Mouse (Mus musculus): ENCODE data around the gene Icmt. TPM values are rescaled to one million over a fixed set of nuclear protein-coding genes. Genes with fewer than 3 reads are reported as not detected.

The Icmt gene
- polyA plus RNA-seq, 1 experiment from 2014 or later: 15.3 TPM

DNA sequence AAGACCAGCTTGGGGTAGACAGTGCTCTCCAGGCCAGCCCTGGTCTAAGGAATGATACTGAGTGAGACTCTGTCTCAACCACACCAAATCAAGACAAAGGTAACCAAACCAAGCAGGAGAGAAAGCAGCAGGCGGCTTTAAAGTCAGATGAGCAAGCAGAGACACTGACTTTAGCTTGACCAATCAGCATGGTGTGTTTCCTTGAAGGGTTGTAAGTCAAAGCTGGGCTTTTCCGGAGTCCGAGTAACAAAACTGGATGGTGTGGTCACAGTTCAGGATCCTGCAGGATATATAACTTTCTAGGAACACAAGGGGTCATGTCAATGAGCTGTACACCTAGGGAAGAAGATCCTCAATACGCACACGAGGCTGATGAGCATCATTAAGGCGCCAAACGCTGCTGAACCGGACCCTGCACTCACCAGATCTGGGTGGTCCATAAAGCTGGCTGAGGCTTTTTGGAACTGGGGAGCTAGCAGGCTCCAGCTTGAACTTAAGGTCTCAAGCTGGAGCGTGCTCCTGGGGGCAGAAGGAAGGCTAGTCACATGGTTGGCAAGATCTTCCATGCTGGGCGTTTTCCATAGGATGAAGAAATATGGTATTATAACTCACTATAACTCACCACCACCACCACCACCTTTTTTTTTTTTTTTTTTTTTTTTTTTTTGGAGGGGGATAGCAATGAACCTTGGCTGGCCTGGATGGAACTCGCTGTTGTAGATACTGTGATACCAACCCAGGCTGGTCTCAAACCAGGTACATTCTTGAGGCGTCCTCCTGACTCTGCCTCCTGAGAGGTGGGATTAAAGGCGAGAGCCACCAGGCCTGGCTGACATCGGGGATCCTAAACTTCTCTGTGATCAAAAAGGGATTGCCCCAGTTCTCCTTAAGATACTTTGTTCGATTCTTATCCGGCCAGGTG is 27.9 kb downstream of the Icmt start:
- Histone ChIP-seq H3K4me3 (peak overlapping the region; percentile 78), H3K27me3 (no peaks in the 10 kb centered on the region), H3K4me1 (replicated peaks) (peaks cover 12% of the 10 kb centered on the region), H3K27ac (no peak overlapping the region), H3K4me2 (peak overlapping the region; percentile 53), H3K36me3 (peaks cover 22% of the 10 kb centered on the region), H3K9me3 (replicated peaks) (no peaks in the 10 kb centered on the region), H3K9ac (no peak overlapping the region)
- ATAC-seq (replicated peaks; ENCODE audit: insufficient number of reproducible peaks, insufficient read depth, low FRiP score, low read depth): no peak; the same call in 1 of the 2 replicates
- WGBS: 44% methylated on average over 16 of the region's 16 CpGs

DNA sequence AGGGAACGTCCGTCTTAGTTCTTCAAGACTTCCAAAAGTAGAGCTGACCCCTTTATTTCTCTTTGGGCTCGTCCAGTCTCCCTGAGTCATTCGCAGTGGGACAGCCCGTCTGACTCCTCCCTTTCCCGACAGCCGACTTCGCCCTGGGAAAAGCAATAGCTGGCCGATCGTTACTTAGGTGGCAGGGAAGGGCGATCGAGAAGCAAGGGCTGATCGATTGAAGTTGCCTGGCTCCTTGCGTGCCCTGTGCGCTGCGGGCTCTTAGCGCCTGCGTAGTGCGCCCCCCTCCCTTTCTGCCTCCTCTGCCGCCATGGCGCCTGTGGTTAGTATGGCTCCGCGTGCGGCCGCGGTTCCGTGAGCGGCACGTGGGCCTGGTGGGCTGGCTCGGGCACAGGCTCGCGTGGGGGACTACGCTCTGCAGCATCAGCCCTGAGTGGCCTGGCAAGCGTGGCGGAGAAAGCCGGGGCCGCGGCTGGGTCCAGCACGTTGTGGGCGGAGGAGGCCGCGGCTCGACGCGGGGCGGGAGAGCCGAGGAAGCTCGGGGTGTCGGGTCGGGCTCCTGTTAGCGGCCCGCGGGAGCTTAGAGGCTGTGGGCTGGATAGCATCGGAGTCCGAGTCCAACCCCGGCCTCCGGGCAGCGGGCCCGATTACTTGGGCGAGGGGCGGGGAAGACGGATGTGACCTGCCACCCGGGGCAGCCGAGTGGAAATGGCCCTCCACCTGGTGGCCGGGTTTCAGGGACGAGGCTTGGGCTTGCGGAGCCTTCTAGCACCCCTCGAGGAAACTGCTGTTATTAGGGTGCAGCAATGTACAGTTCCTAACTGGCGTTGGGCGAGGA is 28.8 kb downstream of the Icmt start, which contains the start of gene Rpl22:
Gene Rpl22 (plus strand): TSS at position 169 of the 838 bp plus-strand sequence.
- H3K4me2 ChIP-seq: peak within 1 kb of the TSS; percentile 78
- H3K9me3 ChIP-seq (replicated peaks): no peaks in the 10 kb centered on the region
- H3K4me3 ChIP-seq: peak within 1 kb of the TSS; percentile 78
- ATAC-seq (replicated peaks; ENCODE audit: insufficient number of reproducible peaks, insufficient read depth, low FRiP score, low read depth): peak; percentile 95
- H3K9ac ChIP-seq: peak within 1 kb of the TSS; percentile 92
- H3K27me3 ChIP-seq: no peaks in the 10 kb centered on the region
- peaks cover 31% of the 10 kb centered on the region for H3K36me3 ChIP-seq
- WGBS: under 1% methylated on average over 70 of the region's 70 CpGs
- peaks cover 12% of the 10 kb centered on the region for H3K4me1 ChIP-seq (replicated peaks)
- H3K27ac ChIP-seq: peak within 1 kb of the TSS; percentile 58

DNA sequence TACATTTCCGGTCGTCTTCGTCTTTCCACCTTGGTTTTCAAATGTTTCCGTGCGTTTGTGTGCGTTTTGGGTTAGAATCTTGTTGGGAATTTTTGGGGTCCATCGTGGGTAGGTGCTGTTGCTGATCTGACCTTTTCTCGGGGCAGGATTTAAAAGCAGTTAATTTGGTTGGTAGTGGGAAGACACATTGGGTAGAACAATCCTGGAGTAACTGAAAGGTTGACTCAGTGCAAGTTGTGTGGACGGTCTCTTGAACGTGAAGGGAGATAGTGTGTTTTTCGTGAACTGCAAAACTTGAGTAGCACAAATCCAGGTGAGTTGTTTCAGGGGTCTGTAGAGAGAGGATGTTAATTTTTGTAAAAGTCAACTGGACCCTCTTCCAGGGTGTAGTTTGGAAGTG is 29.5 kb downstream of the Icmt start:
- peaks cover 12% of the 10 kb centered on the region for H3K4me1 ChIP-seq (replicated peaks)
- peak overlapping the region; percentile 78 for H3K4me3 ChIP-seq
- peaks cover 37% of the 10 kb centered on the region for H3K36me3 ChIP-seq
- peak overlapping the region; percentile 78 for H3K4me2 ChIP-seq
- H3K27ac ChIP-seq: no peak overlapping the region
- no peaks in the 10 kb centered on the region for H3K9me3 ChIP-seq (replicated peaks)
- ATAC-seq (replicated peaks; ENCODE audit: insufficient number of reproducible peaks, insufficient read depth, low FRiP score, low read depth): no peak
- WGBS: 1% methylated on average over 11 of the region's 11 CpGs
- no peaks in the 10 kb centered on the region for H3K27me3 ChIP-seq
- H3K9ac ChIP-seq: peak overlapping the region; percentile 92

DNA sequence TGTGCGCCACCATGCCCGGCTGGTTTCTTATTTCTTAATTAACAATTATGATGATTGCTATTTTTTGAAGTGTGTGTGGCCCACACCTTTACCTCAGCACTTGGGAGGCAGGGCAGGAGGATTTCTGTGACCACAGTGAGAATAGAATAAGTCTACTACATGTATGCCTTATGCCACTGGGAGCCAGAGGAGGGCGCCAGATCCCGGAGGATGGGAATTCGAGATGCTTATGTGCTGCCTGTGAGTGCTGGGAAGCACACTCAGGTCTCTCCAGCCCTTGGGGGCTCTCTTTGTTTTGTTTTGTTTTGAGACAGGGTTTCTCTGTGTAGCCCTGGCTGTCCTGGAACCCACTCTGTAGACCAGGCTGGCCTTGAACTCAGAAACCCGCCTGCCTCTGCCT is 31.7 kb downstream of the Icmt start:
- ATAC-seq (replicated peaks; ENCODE audit: insufficient number of reproducible peaks, insufficient read depth, low FRiP score, low read depth): no peak
- H3K4me3 ChIP-seq: no peak overlapping the region
- no peaks in the 10 kb centered on the region for H3K27me3 ChIP-seq
- H3K9me3 ChIP-seq (replicated peaks): no peaks in the 10 kb centered on the region
- no peak overlapping the region for H3K27ac ChIP-seq
- WGBS: 72% methylated on average over 6 of the region's 6 CpGs
- peaks cover 12% of the 10 kb centered on the region for H3K4me1 ChIP-seq (replicated peaks)
- no peak overlapping the region for H3K4me2 ChIP-seq
- no peak overlapping the region for H3K9ac ChIP-seq
- peaks cover 54% of the 10 kb centered on the region for H3K36me3 ChIP-seq

DNA sequence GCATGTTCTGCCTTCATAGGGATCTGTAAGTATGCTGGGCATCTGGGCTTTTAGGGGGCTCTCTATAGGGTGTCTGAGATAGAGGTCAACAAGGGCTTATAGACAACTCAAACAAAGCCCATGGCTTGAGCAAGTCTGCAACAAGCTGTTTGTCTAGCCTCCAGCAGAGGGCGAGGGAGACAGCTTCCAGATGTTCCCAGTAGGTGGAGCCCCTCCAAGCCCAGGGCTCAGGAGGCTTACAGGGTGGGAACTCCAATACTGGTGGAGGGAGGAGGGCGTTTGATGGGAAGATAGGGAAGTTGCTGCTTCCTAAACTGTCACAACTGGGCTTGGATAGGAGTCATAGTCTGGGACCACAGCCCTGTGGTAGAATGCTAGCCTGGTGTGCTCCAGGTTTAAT is 35.9 kb downstream of the Icmt start:
- H3K4me2 ChIP-seq: no peak overlapping the region
- H3K9me3 ChIP-seq (replicated peaks): no peaks in the 10 kb centered on the region
- H3K4me1 ChIP-seq (replicated peaks): no peaks in the 10 kb centered on the region
- no peak overlapping the region for H3K27ac ChIP-seq
- H3K36me3 ChIP-seq: peaks cover 58% of the 10 kb centered on the region
- peaks cover 16% of the 10 kb centered on the region for H3K27me3 ChIP-seq
- no peak overlapping the region for H3K4me3 ChIP-seq
- no peak overlapping the region for H3K9ac ChIP-seq
- WGBS: 30% methylated on average over 2 of the region's 2 CpGs
- ATAC-seq (replicated peaks; ENCODE audit: insufficient number of reproducible peaks, insufficient read depth, low FRiP score, low read depth): peak; percentile 37

DNA sequence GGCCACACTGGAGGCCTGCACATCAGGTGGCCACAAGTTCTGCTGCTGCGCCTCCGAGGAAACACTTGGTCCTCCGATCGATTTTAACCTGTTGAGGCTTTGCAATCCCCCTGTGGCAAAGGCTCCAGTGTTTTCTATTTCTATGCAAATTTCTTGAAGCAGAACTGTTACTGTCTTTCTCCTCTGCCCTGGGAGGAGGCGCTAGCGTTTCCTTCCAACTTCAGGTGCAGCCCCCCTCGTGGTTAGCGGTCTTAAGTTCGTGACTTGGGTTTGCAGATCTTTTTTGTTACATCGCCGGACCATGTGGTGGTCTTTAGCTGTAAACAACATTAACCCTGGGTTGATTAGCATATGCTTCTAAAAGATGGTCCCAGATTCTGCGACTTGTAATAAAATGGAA is 36.6 kb downstream of the Icmt start:
- 91% methylated on average over 12 of the region's 12 CpGs for WGBS
- no peak overlapping the region for H3K27ac ChIP-seq
- H3K9ac ChIP-seq: no peak overlapping the region
- peaks cover 5% of the 10 kb centered on the region for H3K4me1 ChIP-seq (replicated peaks)
- no peak for ATAC-seq (replicated peaks; ENCODE audit: insufficient number of reproducible peaks, insufficient read depth, low FRiP score, low read depth)
- H3K9me3 ChIP-seq (replicated peaks): no peaks in the 10 kb centered on the region
- peaks cover 53% of the 10 kb centered on the region for H3K36me3 ChIP-seq
- H3K4me3 ChIP-seq: no peak overlapping the region
- H3K4me2 ChIP-seq: no peak overlapping the region
- peaks cover 22% of the 10 kb centered on the region for H3K27me3 ChIP-seq

DNA sequence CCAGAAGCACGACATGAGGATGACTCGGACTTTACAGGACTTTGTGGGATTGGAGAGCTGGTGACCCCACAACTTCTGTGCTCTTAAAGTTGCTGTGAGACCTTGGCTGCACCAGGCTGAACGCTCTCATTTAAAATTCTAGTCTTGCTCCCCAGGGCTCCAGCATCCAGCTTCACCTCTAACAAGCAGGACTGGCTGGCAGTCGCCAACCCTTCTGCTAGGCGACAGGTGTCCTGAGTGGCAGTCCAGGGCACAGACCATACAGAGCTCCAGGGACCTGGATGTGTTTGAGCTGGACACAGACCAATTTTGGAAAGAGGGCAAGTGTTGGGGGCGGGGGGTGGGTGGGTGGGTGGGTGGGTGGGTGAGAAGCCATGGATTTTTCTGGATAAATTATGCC is 40.7 kb downstream of the Icmt start:
- ATAC-seq (replicated peaks; ENCODE audit: insufficient number of reproducible peaks, insufficient read depth, low FRiP score, low read depth): no peak
- peaks cover 20% of the 10 kb centered on the region for H3K4me1 ChIP-seq (replicated peaks)
- H3K36me3 ChIP-seq: peaks cover 16% of the 10 kb centered on the region
- WGBS: 34% methylated on average over 6 of the region's 6 CpGs
- no peak overlapping the region for H3K4me3 ChIP-seq
- peaks cover 63% of the 10 kb centered on the region for H3K27me3 ChIP-seq
- H3K9me3 ChIP-seq (replicated peaks): no peaks in the 10 kb centered on the region
- H3K4me2 ChIP-seq: no peak overlapping the region
- H3K27ac ChIP-seq: no peak overlapping the region
- H3K9ac ChIP-seq: no peak overlapping the region

DNA sequence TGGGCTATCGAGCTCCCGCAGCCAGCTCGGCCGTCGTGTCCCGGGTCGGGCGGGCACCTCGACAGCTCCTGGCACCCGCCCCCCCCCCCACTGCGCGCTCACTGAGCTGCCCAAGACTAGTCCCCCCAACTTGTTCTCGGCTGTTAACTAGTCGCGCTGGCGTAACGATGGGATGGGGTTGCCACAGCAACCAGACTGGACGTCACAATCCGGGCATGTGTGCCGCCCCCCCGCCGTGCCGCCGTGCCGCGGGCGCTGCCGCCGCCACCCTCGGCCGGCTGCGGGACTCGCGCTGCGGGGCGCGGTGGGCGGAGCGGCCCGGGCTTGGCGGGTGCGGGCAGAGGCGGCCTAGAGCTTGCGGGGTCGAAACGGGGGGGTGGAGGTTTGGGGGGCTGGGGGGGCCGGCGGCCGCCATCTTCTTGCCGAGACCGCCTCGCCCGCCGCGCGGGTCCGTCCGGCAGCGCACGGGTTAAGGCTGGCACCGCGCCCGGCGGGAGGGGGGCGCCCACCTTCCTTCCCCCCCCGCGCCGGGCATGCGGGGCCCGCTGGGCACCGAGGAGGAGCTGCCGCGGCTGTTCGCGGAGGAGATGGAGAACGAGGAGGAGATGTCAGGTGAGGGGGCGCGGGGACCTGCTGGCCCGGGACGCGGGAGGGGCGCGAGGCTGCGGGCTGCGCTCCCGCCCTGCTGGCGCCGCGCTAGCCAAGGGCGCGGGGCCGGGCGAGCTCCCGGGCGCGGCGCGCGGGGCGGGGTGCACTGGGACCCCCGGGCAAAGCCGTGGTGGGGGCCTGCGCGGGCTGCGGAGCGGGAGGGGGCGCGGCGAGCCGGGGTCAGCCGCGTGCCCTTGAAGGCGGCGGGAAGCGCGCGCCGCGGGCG is 41.6 kb downstream of the Icmt start, which contains the start of gene Chd5:
Gene Chd5 (plus strand): TSS at position 233 of the 874 bp plus-strand sequence.
- H3K4me3 ChIP-seq: peak within 1 kb of the TSS; percentile 56
- no peaks in the 10 kb centered on the region for H3K9me3 ChIP-seq (replicated peaks)
- H3K27ac ChIP-seq: no peak within 1 kb of the TSS
- peaks cover 20% of the 10 kb centered on the region for H3K4me1 ChIP-seq (replicated peaks)
- no peak for ATAC-seq (replicated peaks; ENCODE audit: insufficient number of reproducible peaks, insufficient read depth, low FRiP score, low read depth)
- WGBS: under 1% methylated on average over 77 of the region's 120 CpGs
- peak within 1 kb of the TSS; percentile 53 for H3K9ac ChIP-seq
- H3K4me2 ChIP-seq: peak within 1 kb of the TSS; percentile 97
- peaks cover 8% of the 10 kb centered on the region for H3K36me3 ChIP-seq
- peaks cover 72% of the 10 kb centered on the region for H3K27me3 ChIP-seq

DNA sequence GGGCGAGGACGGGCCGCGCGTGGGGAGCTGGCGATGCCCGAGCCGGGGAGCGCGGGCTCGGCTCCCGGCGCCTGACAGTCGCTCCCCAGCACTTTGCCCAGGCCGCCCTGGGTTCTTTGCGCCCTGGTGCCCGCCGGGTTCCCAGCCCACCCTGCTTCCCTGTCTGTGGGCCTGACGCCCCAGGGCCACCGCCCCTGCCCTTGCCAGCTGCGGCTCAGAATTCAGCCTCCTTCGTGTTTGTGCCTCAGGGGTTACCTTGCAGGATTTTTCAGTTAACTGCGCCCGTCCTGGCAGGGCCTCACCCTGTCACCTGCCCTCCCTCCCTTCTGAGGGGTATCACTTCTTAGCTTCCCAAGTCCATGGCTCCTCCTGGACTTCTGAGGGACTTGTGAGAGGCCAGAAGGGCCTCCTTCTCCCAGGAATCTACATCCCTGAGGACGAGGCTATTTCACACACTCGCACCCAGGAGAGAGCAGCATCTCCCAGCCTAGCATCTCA is 42.3 kb downstream of the Icmt start:
- no peaks in the 10 kb centered on the region for H3K9me3 ChIP-seq (replicated peaks)
- H3K4me1 ChIP-seq (replicated peaks): peaks cover 23% of the 10 kb centered on the region
- peak overlapping the region; percentile 56 for H3K4me3 ChIP-seq
- H3K27ac ChIP-seq: no peak overlapping the region
- peaks cover 79% of the 10 kb centered on the region for H3K27me3 ChIP-seq
- H3K9ac ChIP-seq: peak overlapping the region; percentile 53
- H3K4me2 ChIP-seq: peak overlapping the region; percentile 97
- WGBS: 4% methylated on average over 25 of the region's 26 CpGs
- ATAC-seq (replicated peaks; ENCODE audit: insufficient number of reproducible peaks, insufficient read depth, low FRiP score, low read depth): no peak
- peaks cover 1% of the 10 kb centered on the region for H3K36me3 ChIP-seq

DNA sequence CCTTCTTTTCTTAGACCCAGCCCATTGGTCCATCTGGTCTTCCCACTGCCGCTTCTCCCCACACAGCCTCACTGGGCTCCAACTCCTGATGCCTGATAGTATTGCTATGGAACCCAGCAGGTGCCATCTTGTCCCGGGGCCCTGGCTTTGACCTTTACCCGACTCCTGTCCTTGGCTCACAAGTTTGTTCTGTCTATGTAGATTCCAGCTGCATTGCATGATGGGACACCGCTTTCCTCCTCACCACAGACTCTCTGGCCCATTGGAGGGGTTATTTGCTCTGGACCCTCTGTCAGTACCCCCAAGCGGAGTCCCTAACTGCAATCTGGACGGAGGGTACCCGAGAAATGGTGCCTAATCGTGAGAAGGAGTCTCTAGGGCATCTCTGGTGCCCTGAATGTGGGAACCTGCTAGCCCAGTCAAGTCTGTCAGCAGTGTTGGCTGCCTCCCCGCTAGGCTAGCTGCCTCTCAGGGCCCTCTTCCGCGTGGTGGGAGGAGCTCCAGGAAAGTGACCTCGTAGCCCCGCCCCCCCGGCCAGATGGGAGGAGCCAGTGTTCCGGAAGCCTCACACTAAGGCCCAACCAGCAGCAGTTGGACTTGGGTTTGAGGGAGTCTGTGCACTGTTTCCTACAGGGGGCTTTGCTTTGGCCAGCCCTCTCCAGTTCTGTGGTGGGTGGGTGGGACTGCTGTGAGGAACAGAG is 43.7 kb downstream of the Icmt start:
- H3K27ac ChIP-seq: no peak overlapping the region
- H3K9ac ChIP-seq: no peak overlapping the region
- ATAC-seq (replicated peaks; ENCODE audit: insufficient number of reproducible peaks, insufficient read depth, low FRiP score, low read depth): no peak
- no peaks in the 10 kb centered on the region for H3K36me3 ChIP-seq
- peaks cover 33% of the 10 kb centered on the region for H3K4me1 ChIP-seq (replicated peaks)
- H3K9me3 ChIP-seq (replicated peaks): no peaks in the 10 kb centered on the region
- no peak overlapping the region for H3K4me3 ChIP-seq
- H3K27me3 ChIP-seq: peaks cover 82% of the 10 kb centered on the region
- H3K4me2 ChIP-seq: no peak overlapping the region
- 34% methylated on average over 15 of the region's 15 CpGs for WGBS

All from heart, embryonic 15.5 days (tissue).